Mouse (Mus musculus) kidney, adult 11 months (tissue): ENCODE results near the gene Rabgef1.

ENCODE experiments used
- DNase-seq: peaks from one replicate; pipeline ENCODE4 v3.0.0; 2022

The Rabgef1 gene

DNA sequence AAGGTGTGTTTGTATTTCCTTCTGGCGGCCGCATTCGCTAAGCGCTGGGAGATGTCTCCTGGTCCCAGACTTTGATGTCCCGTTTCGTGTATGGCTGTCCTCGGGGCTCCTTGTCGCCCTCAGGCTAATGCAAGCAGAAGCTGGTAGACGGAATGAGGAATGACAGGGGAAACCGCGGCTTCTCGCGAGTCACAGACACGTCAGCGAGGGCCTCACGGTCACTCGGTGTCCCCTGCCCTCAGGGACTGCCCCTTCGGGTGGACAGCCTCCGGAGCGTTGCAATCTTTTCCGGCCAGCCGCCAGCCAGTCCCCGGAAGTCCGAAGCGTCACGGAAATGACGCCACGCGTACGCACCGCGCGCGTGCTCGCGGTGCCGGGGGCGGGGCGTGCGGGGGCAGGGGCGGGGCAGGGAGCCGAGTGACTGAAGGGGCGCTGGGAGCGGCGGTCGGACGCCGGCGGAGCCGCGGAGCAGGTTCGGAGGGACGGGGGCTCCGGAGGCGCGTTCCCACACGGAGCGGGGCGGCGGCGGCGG is at the start of gene Rabgef1:
Gene Rabgef1, plus strand, starts transcription at position 376 of the 532 bp plus-strand sequence.
- peak; percentile 94 for DNase-seq

DNA sequence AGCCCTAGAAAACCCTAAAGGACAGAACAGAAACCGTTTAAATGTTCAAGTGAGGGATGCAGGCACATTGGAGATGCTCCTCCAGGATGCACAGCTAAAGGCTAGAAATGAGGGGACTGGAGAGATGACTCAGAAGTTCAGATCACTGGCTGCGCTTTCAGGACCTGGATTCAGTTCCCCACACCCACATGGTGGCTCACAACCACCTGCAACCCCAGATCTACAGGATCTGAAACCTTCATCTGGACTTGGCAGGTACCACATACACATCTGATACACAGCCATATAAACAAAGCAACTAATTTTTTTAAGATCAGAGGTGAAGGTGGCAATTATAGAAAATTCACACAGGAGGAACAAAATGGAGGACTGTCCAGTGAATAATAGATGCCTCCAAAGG is 49.2 kb upstream of the Rabgef1 start:
- no peak for DNase-seq

DNA sequence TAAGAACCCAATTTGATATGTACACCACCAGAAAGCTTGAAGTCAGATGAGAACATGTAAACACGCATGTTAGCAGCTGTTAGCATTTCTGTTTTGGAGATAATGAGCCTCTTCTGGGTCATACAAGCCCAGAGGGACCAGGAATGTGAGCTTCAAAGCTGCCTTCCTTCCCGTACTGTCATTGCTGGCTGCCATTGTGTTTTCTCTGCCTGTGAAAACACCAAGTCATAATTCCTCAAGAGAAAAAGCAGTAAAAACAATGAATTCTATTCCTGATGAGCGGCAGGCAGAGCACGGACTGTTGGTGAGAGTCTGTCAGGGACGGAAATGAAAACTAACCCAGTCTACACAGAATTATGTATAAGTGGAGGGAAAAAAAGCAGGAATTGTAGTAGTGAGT is 47.3 kb upstream of the Rabgef1 start:
- DNase-seq, result no peak

DNA sequence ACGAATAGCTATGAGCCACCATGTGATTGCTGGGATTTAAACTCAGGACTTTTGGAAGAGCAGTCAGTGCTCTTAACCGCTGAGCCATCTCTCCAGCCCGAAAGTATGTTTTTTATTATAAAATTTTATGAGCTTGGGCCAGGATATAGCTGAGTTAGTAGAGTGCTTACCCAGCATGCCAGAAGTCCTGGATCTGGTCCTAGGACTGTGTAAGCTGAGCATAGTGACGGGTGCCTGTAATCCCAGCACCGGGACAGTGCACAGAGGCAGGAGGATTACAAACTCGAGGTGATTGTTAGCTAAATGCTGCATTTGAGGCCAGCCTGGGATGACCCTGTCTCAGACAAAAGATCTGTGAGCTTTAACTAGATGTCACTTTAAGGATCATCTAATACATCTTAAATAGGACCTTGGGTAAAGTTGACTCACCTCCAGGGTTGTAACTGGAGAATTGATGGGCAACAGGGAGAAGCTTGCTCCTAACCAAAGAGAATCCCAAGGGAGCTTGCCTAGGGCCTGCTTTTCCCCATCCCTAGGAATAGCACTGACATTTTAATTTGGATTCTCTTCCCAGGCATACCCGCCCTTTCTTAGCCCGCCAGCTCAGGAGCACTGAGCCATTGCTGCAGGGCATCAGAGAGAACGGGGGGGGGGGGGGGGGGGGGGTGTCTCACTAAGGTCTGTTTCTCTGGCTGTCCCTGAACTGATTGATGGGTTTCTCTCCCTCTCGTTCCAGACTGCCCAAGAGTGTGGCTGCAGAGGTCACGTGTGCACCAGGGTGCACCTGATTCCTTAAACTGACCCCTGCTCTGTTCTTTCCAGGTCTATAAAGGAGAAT is 42.7 kb upstream of the Rabgef1 start:
- DNase-seq, result no peak

DNA sequence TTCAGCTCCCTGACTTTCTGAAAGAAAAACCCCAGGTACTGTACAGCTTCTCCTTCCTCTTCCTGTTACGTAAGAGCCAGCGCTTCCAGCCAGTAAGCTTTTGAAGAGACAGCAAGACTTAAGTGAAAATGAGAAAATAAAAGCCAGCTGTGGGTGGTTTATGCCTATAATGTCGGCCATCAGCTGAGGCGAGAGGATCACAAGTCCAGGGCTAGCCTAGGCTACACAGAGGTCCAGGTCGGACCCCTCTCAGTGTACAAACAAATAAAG is 42.1 kb upstream of the Rabgef1 start:
- no peak for DNase-seq

GRCm38 (mm10) chr5:130136597-130136996 is 35.0 kb upstream of the Rabgef1 start:
- no peak for DNase-seq

DNA sequence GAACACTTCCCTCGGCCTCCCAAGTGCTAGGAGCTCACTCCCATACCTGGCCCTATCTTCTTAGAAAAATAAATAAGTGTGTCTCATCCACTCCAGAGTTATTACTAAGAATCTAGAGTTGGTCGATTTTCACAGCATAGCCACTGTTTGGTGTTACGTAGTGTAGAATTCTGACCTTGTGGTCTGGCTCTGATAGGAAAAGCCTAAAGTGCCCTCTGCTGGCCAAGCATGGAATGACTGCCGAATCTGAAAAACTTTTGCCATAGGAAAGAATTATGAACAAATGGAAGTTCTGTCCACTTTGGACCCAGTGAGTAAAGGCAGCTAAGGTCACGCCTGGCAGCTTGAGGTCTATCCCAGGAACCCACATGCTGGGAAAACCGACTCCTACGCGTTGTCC is 32.2 kb upstream of the Rabgef1 start:
- DNase-seq, result peak; percentile 59

GRCm38 (mm10) chr5:130141138-130141537 is 30.5 kb upstream of the Rabgef1 start:
- DNase-seq, result no peak

DNA sequence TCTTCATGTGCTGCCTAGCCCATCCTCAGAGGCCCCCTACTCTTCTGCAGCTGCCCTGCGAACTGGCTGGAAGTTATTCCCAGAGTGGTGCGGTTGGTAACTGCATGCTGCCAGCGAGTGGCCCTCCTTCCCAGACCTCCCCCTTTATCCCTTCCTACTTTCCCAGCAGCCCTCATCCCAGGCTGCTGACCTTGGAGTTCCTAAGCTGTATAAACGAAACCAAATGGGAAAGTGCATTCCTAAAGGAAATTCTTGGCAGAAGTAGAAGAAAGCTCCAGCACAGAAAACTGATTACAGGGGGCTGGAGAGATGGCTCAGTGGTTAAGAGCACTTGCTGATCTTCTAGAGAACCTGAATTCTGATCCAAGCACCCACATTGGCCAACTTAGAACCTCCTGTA is 29.6 kb upstream of the Rabgef1 start:
- DNase-seq, result no peak

- no peak for DNase-seq
These were observed 28.5 kb upstream of the Rabgef1 start for GRCm38 (mm10) chr5:130143101-130143500.

DNA sequence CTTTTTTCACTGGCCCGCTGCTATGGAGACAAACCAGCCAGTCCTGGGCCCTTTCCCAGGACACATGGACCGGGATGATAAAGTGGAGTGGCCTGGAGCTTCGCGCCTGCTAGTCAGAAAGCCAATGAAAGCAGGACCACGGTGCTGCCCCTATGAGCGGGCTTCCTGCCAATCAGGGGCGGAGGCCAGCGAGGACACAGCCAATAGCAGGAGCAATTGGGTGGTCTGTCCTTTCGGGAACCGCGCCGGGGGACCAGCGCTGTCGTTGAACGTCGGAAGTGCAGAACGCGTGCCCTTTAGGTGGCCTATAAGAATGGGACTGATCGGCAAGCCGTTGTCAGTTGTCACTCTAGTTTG is 27.6 kb upstream of the Rabgef1 start:
- DNase-seq, result peak; percentile 76

DNA sequence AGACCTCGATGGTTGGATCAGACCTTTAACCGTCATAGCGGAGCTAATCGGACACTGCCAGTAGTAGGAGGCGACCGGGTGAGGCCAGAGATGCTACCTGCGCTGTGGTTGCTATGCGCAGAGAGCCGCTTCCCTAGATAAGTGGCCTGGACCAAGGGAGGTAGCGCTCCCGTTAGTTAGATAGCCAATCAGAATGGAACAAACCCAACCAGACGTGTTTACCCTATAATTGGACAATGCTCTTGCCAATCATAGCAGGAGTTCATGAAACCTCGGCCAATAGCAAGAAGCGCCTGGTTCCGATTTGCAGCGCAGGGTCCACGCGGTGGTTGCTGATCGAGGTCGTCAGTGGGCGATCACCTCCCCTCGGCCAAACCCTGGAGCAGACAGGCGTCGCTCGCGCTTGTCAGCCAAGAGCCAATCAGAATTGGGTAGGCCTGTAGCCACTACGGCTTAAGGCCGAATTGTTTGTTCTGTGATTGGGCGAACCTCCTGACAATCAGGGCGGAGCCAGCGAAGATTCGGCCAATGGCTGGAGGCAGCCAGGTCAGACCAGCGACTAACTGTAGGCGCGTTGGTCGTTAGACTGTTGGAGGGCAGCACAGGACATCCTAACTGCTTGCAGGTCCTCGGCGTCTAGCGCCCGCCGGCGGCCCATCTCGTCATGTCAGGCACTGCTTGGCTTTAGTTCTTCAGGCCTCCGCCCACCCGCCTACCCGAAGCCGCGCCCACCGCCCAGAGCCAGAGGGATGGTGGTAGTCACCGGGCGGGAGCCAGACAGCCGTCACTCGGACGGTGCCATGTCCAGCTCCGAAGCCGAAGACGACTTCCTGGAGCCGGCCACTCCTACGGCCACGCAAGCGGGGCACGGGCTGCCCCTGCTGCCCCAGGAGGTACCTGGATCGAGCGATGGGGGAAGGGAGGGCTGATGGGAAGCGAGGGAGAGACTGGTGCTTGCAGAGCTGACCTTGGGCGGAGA is 27.0 kb upstream of the Rabgef1 start, which contains the start of gene Kctd7:
Gene Kctd7, plus strand, starts transcription at position 528 of the 979 bp plus-strand sequence.
- peak; percentile 98 for DNase-seq

- no peak for DNase-seq
These were observed 25.6 kb upstream of the Rabgef1 start for GRCm38 (mm10) chr5:130145961-130146360.

DNA sequence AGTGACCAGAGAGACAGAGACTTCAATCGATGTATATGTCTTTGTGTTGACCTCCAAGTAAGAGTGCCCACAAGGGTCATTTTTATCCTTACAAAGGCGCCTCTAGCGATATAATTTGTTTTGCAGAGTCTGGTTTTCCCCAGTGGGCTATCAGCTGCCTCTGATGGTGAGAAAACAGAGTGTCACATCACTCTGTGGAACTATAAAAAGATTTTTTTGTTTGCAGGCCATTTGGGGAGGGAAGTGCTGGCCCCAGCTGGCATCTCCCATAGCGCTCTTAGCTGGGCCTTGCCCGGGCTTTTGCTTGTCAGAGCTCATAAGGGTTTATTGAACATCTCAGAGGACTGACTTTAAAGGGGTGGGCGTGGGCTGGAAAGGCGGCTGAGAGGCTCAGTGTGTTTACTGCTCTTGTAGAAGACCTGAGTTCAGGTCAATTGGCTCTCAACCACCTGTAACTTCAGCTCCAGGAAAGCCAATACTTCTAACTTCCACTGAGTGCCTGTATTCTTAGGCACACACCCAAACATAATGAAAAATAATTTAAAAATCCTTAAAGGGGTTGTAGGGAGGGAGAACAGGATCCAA is 21.8 kb upstream of the Rabgef1 start:
- DNase-seq, result no peak

DNA sequence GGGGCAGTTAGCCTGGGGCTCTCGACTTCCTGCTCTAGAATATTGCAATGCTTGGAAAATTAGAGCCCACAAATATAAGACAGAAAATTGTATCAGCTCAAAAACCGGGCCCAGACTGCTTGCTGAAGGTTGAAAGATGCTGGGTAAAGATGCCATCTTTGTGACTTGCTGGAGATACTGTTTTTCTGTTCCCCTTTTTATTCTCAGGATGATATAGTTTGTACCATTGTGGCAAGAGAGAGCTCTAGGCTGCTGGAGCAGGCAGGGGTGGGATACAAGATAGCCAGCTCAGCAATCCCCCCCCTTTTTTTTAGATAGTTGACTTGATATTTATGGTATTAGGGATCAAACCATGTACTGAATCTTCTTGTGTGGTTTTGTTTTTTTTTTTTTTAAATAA is 17.3 kb upstream of the Rabgef1 start:
- DNase-seq, result no peak

GRCm38 (mm10) chr5:130158545-130158944 is 13.1 kb upstream of the Rabgef1 start:
- DNase-seq, result no peak

DNA sequence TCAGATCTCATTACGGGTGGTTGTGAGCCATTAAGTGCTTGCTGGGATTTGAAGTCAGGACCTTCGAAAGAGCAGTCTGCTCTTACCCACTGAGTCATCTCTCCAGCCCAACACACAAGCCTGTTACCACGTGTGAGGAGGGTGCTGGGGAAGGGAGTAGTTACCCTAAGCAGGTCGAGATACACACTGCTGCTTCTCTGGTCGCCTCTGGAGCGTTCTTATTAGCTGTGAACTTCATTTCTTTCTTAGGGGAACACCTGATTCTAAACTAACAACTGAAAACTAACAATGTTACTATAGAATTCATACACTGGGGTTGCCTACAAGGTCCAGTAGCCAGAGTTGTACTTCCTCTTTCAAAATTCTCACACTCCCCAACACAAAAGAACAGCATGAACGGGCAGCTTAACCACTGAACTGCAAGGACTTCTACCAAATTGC is 11.8 kb upstream of the Rabgef1 start:
- DNase-seq, result no peak

DNA sequence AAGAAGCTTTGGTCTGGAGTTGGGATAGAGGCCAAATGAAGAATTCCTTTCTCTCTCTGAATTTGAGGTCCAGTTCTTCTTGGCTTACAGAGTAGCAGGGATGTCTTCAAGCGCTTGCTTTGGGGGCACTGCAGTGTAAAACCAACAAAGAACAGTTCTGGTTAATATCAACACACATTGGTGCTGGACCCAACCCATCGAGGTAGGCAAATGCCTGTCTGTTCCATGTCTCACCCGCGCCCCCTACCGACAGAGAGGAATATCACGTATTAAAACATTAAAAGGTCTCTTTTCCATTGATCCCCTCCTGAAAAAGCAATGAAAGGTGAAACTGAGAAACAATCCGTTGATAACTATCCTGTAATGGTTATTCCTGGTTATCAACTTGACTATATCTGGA is 7.9 kb upstream of the Rabgef1 start:
- peak; percentile 51 for DNase-seq

DNA sequence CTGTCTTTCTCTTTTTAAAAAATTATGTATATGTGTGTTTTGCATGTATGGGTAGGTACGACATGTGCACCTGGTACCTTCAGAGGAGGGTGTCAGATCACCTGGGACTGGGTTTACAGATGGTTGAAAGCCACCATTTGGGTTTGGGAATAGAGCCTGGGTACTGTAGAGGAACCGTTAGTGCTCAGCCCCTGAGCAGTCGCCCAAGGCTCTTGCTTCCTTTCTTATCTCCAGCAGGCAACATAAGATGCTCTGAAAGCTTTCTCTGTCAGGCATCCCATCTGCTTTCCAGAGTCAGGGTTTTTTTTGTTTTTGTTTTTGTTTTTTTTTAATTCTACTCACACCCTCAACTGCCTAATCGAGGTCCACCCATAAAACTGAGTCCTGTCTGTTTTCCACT is 6.4 kb upstream of the Rabgef1 start:
- no peak for DNase-seq

DNA sequence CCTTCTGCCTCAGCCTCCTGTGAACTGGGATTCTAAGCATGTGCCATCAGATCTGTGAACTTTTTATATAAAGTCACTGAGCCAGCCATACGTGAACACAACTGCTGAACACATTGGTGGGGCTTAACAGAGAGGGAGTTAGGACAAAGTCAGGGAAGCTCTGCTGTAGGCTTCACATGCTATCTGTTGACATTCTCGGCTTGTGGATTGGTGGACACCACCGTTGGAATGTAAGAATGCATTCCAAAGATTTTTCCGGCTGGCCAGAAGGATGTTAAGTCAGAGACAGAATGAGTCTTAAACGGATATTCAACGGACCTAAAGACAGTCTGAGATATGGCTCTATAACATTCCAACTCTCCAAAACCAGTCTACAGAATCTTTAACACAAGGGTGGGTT is 2.5 kb upstream of the Rabgef1 start:
- DNase-seq, result no peak

DNA sequence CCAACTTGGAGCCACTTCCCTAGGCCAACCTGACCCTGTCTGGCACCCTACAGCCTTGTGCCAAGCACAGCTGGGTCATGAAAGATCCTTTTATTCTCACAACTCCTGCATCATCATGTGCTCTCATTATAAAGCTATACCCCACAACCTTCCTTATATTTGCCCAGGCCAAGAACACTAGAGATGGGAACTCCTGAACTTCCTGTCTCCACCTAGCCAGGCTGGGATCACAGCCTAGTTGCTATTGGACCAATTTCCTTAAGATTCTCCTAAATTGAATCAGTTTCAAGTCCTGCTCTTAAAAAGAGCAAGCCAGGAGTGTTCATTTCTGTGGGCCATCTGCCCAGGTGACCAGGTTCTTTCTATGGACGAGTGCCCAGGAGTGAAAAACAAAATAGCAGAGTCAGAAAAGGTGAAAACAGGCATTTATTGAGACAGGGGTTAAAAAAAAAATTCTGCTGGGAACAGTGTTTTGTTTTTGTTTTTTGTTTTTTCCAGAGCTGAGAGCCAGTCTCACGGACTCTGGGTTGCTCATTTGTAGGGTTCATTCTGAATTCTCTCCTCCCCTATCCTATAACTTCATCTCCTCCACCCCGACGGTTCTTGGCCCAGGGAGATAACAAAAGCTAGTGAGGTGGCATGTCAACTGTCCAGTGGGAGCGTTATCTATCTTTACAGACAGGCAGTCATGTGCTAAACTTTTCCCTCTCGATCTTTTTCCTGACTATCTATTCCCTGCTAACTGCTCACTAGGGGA is 754 bp upstream of the Rabgef1 start:
- DNase-seq, result no peak

DNA sequence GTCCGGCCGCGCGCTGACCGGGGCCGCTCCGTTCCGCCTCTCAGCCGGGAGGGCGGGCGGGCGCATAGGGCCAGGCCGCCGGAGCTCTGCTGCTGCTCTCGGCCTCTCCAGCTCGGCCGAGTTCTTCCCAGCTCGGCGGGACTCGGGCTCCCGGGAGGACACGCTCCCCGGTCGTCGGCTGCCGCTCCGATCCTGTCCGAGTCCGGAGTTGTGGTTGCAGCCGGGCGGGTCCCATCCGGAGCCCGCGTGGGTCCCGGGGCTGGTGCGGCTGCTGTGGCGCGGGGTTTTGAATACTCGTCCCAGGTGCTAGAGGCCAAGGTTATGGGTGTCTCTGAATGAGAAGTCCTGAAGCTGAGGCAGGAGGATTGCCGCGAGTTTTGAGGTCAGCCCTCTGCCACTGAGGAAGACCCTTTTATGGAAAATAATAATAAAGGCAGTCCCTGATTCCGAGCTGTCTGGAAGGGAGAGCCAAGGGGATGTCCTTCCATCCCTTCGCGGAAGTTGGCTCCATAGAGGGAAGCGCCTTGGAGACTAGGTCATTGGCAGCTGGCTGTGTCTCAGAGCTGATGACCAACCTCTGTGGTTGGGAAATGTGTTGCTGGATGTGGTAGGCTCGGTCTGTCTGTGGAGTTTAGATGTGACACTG is 481 bp downstream of the Rabgef1 start:
- peak; percentile 58 for DNase-seq
